In genomic region chr13:107577272-107577671, GRCm38 (mm10) we compare ENCODE assay signal across 1 mouse cellular context.
A peak's percentile ranks its signal among the peaks of the same experiment; 100 is the strongest.
TF ChIP-seq lines count a peak whose summit lies in the region.

No protein-coding gene starts in this region.

TF ChIP-seq in MEL, 35 proteins besides CTCF, POLR2A, EP300 and RAD21 (continued from another document):
- peak; percentile 89 for TF ChIP-seq MAZ (IDR thresholded peaks at IDR 0.05; ENCODE audit: low read depth, low read length)
- peak; percentile 95 for TF ChIP-seq SIN3A (IDR thresholded peaks at IDR 0.05; ENCODE audit: low read length)
- TF ChIP-seq CHD2 (IDR thresholded peaks at IDR 0.05; ENCODE audit: low read length) = peak; percentile 81
- TF ChIP-seq ZMIZ1 (IDR thresholded peaks at IDR 0.05; ENCODE audit: low read depth, low read length) = peak; percentile 81
- no peak; the same call in 1 of the 2 replicates for TF ChIP-seq USF1 (IDR thresholded peaks at IDR 0.05; ENCODE audit: low read depth, low read length)
- TF ChIP-seq GATA1 (IDR thresholded peaks at IDR 0.05; ENCODE audit: low read depth, low read length) = peak; percentile 99
- peak; percentile 76 for TF ChIP-seq BHLHE40 (IDR thresholded peaks at IDR 0.05; ENCODE audit: borderline replicate concordance, low read depth, low read length)
- no peak for TF ChIP-seq ZNF384 (IDR thresholded peaks at IDR 0.05; ENCODE audit: low read depth, low read length)
- TF ChIP-seq ETS1 (IDR thresholded peaks at IDR 0.05; ENCODE audit: low read depth, low read length) = peak; percentile 96
- no peak for TF ChIP-seq UBTF (IDR thresholded peaks at IDR 0.05; ENCODE audit: borderline replicate concordance, insufficient read depth, low read depth, low read length)
- peak; percentile 82; the same call in 1 of the 2 replicates for TF ChIP-seq MYC (IDR thresholded peaks at IDR 0.05; ENCODE audit: low read depth, low read length)
- no peak for TF ChIP-seq E2F4 (IDR thresholded peaks at IDR 0.05; ENCODE audit: borderline replicate concordance, low read depth, low read length)
- TF ChIP-seq TBP (IDR thresholded peaks at IDR 0.05; ENCODE audit: low read depth, low read length) = peak; percentile 47; the same call in 1 of the 2 replicates
